Mouse (Mus musculus) forebrain, embryonic 16.5 days (tissue): ENCODE results near the gene Nup214. TPM values are rescaled to one million over a fixed set of nuclear protein-coding genes. Genes with fewer than 3 reads are reported as not detected.
A peak's percentile ranks its signal among the peaks of the same experiment; 100 is the strongest.

Source experiments
- ATAC-seq: fragments of 200-750 bp; cut with Nextera tagmentation; 2 replicates; pipeline ENCODE4 v1.8.0; 2017; ENCODE audit warnings: mild to moderate bottlenecking, moderate library complexity
- H3K27ac ChIP-seq: fragments of 300-500 bp; sonication (generic); 2 replicates; pipeline ENCODE4 v1.5.1; 2014; ENCODE audit warnings: low read length, control low read depth
- H3K27me3 ChIP-seq: fragments of 300-500 bp; sonication (generic); replicated peaks from 2 replicates; pipeline ENCODE4 v1.6.1; 2014; ENCODE audit warnings: low read length; ENCODE audit not compliant: control insufficient read depth, insufficient read depth
- H3K36me3 ChIP-seq: fragments of 300-500 bp; sonication (generic); 2 replicates; pipeline ENCODE4 v1.6.1; 2014; ENCODE audit not compliant: control insufficient read depth, insufficient read depth
- H3K4me1 ChIP-seq: fragments of 300-500 bp; sonication (generic); replicated peaks from 2 replicates; pipeline ENCODE4 v1.6.1; 2014; ENCODE audit warnings: low read length; ENCODE audit not compliant: control insufficient read depth, insufficient read depth
- H3K4me2 ChIP-seq: fragments of 300-500 bp; sonication (generic); 2 replicates; pipeline ENCODE4 v1.6.1; 2014; ENCODE audit warnings: mild to moderate bottlenecking, low read length, control low read depth
- H3K4me3 ChIP-seq: fragments of 300-500 bp; sonication (generic); replicated peaks from 2 replicates; pipeline ENCODE4 v1.5.1; 2014; ENCODE audit warnings: mild to moderate bottlenecking, low read length, control low read depth
- H3K9ac ChIP-seq: fragments of 300-500 bp; sonication (generic); replicated peaks from 2 replicates; pipeline ENCODE4 v1.6.1; 2014; ENCODE audit warnings: low read depth, low read length, control low read depth
- H3K9me3 ChIP-seq: fragments of 300-500 bp; sonication (generic); 2 replicates; pipeline ENCODE4 v1.6.1; 2016; ENCODE audit warnings: low read length; ENCODE audit not compliant: control insufficient read depth
- WGBS: fragments of 180-500 bp; shearing (Covaris S2); extraction: QIAGEN DNeasy Blood & Tissue Kit; methylation state at CpG from one replicate; pipeline ENCODE4 v1.1.7; 2014; 5-methylcytosine and 5-hydroxymethylcytosine counted together
- polyA plus RNA-seq: library from polyadenylated mRNA; unstranded; fragments of >200 nt; fragmentation: Nextera tagmentation; extraction: Ambion mirVana; gene quantifications from 2 replicates; pipeline ENCODE4 v1.2.1, GENCODE M21; 2015

Gene Nup214
- 67.8 and 69.2 TPM in 2 replicates for polyA plus RNA-seq

DNA sequence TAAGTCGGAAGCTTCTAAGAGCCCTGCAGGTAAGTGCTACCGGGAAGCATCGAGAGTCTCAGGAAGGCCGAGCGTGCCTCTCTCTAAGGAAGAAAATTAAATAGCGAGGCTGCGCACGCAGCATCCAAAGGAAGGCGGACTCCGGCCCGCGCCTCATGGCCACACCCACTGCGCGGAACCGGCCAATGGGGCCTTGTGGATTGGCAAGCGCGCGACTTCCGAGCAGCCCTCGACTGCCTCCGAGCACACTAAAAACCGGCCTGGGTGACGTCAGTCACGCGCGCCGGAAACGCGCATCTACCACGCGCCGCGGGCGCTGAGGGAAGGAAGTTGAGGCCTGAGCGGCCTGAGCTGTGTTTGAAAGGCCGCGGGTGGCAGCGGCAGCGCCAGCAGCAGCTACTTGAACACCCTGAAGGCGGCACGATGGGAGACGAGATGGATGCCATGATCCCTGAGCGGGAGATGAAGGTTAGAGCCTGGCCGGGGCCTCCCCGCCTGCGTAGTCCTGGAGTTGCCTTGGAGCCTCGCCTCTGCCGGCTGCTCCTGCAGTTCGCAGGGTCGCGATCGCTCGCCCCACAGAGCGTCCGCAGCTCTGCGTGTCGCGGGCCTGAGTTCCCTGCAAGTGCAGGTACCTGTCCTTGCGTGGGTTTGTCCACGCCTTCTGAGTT, at the start of gene Nup214:
TSS of gene Nup214 (plus strand) at position 296 of the 668 bp plus-strand sequence.
- Histone ChIP-seq H3K36me3 (peaks cover 13% of the 10 kb centered on the region), H3K9me3 (no peaks in the 10 kb centered on the region), H3K27ac (peak within 1 kb of the TSS; percentile 81), H3K9ac (peak within 1 kb of the TSS; percentile 83), H3K4me3 (peak within 1 kb of the TSS; percentile 76), H3K4me2 (peak within 1 kb of the TSS; percentile 80), H3K4me1 (peaks cover 14% of the 10 kb centered on the region), H3K27me3 (no peaks in the 10 kb centered on the region)
- WGBS = under 1% methylated on average over 60 of the region's 60 CpGs
- ATAC-seq = peak; percentile 100

DNA sequence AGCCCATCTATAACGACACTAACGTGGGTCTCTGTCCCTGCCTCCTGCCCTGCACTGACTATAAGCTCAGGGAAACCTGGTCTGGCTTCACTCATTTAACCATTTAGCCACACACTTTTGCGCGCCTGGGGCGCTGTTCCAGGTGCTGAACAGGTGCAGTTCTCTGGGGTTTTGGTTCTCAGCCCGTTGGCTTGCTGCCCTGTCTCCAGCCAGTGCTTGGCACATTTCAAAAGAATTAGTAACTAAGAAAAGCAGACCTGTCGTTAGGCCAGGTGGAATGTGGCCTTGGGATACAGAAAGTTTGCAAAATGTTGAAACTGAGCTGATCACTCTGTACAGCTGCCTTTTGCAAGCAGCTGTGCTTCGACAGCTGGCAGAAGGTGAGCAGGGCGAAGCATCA, 49.4 kb upstream of the Nup214 start:
- Histone ChIP-seq H3K9ac (no peak overlapping the region), H3K4me2 (no peak overlapping the region), H3K27ac (no peak overlapping the region), H3K9me3 (no peaks in the 10 kb centered on the region), H3K4me1 (no peaks in the 10 kb centered on the region), H3K4me3 (no peak overlapping the region), H3K27me3 (no peaks in the 10 kb centered on the region), H3K36me3 (no peaks in the 10 kb centered on the region)
- 19% methylated on average over 9 of the region's 9 CpGs for WGBS
- ATAC-seq = no peak

DNA sequence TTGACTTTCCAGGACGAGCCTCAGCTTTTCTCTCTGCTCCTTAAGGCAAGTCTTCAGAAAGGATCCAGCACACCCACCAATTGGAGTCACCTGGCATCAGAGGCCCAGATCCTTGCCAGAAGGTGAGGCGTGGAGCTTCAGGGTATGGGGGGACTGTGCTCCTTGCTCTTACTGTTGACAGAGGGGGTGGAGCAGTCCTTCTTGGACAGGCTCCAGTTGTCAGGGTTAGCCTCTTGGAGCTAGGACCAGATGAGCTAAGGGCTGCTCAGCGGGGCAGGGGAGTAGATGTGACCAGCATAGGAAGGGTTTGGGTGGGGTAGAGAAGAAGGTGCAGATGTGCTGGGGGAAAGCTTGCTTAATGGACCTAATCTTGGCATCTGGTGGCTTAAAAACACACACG, 48.3 kb upstream of the Nup214 start:
- 59% methylated on average over 4 of the region's 4 CpGs for WGBS
- H3K27me3 ChIP-seq = no peaks in the 10 kb centered on the region
- H3K4me2 ChIP-seq = no peak overlapping the region
- no peak overlapping the region for H3K4me3 ChIP-seq
- no peak for ATAC-seq
- H3K27ac ChIP-seq = no peak overlapping the region
- H3K9ac ChIP-seq = no peak overlapping the region
- H3K4me1 ChIP-seq = no peaks in the 10 kb centered on the region
- no peaks in the 10 kb centered on the region for H3K9me3 ChIP-seq
- H3K36me3 ChIP-seq = no peaks in the 10 kb centered on the region

DNA sequence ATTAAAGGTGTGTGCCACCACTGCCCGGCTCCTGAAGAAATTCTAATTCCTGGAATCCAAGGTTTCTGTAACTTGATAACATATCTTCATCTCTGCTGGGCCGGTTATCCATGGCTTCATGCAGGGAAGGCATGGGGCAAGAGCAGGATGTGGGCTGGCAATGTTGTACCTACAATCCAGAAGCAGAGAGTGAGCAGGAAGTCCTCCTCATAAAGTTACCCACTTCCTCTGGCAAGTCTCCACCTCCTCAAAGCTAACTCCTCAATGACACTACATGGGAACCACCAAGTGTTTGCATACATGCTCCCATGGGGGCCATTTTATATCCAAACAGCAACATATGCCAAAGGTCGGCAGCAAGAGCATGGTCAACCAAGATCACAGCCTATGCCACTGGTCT, 44.6 kb upstream of the Nup214 start:
- no peak overlapping the region for H3K27ac ChIP-seq

GRCm38 (mm10) chr2:31934551-31934950, 39.7 kb upstream of the Nup214 start:
- no peak for ATAC-seq
- Histone ChIP-seq H3K4me3 (no peak overlapping the region), H3K36me3 (no peaks in the 10 kb centered on the region), H3K4me2 (no peak overlapping the region), H3K9ac (no peak overlapping the region), H3K4me1 (no peaks in the 10 kb centered on the region), H3K27ac (no peak overlapping the region), H3K27me3 (no peaks in the 10 kb centered on the region), H3K9me3 (no peaks in the 10 kb centered on the region)
- WGBS = 17% methylated on average over 4 of the region's 4 CpGs

More for the DNA sequence above, 44.6 kb upstream of the Nup214 start:
- Histone ChIP-seq H3K4me3 (no peak overlapping the region), H3K4me2 (no peak overlapping the region), H3K27me3 (no peaks in the 10 kb centered on the region), H3K9ac (no peak overlapping the region), H3K4me1 (no peaks in the 10 kb centered on the region), H3K36me3 (no peaks in the 10 kb centered on the region), H3K9me3 (no peaks in the 10 kb centered on the region)
- WGBS = 84% methylated on average over 3 of the region's 3 CpGs
- no peak for ATAC-seq

DNA sequence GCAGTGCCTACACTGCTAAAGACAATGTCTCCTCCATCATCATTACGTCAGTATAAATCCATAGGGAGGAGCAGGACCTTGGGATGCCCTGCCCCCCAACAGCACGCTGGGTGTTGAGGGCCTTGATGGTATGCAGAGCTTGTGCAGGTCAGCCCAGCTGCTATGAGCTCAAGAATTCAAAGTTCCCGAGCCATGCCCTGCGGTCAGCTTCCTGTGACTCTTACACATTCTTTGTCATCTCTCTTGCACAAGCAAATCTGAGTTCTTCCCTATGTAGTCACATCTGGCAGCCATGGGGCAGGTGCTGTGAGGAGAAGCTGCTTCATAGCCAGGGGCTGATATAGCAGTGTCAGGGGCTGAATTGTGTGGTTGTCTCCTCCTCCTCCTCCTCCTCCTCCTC, 39.2 kb upstream of the Nup214 start:
- no peaks in the 10 kb centered on the region for H3K4me1 ChIP-seq
- no peak overlapping the region for H3K27ac ChIP-seq
- H3K9ac ChIP-seq = no peak overlapping the region
- 42% methylated on average over 4 of the region's 4 CpGs for WGBS
- H3K36me3 ChIP-seq = no peaks in the 10 kb centered on the region
- no peaks in the 10 kb centered on the region for H3K9me3 ChIP-seq
- no peak overlapping the region for H3K4me3 ChIP-seq
- ATAC-seq = no peak
- H3K4me2 ChIP-seq = no peak overlapping the region
- H3K27me3 ChIP-seq = no peaks in the 10 kb centered on the region

GRCm38 (mm10) chr2:31938298-31938697, 35.9 kb upstream of the Nup214 start:
- Histone ChIP-seq H3K4me1 (no peaks in the 10 kb centered on the region), H3K36me3 (no peaks in the 10 kb centered on the region), H3K27ac (no peak overlapping the region), H3K4me3 (no peak overlapping the region), H3K9ac (no peak overlapping the region), H3K9me3 (no peaks in the 10 kb centered on the region), H3K27me3 (no peaks in the 10 kb centered on the region), H3K4me2 (no peak overlapping the region)
- WGBS = 92% methylated on average over 1 of the region's 1 CpGs
- ATAC-seq = no peak

GRCm38 (mm10) chr2:31943011-31943410, 31.2 kb upstream of the Nup214 start:
- H3K4me1 ChIP-seq = no peaks in the 10 kb centered on the region
- H3K4me3 ChIP-seq = no peak overlapping the region
- H3K4me2 ChIP-seq = no peak overlapping the region
- H3K36me3 ChIP-seq = no peaks in the 10 kb centered on the region
- no peak overlapping the region for H3K9ac ChIP-seq
- no peaks in the 10 kb centered on the region for H3K27me3 ChIP-seq
- 86% methylated on average over 4 of the region's 4 CpGs for WGBS
- ATAC-seq = no peak
- no peak overlapping the region for H3K27ac ChIP-seq
- H3K9me3 ChIP-seq = no peaks in the 10 kb centered on the region

- Histone ChIP-seq H3K9me3 (no peaks in the 10 kb centered on the region), H3K36me3 (no peaks in the 10 kb centered on the region), H3K4me3 (no peak overlapping the region), H3K27me3 (no peaks in the 10 kb centered on the region), H3K27ac (no peak overlapping the region), H3K9ac (no peak overlapping the region), H3K4me1 (peaks cover 8% of the 10 kb centered on the region), H3K4me2 (no peak overlapping the region)
- ATAC-seq = no peak
- WGBS = 77% methylated on average over 2 of the region's 2 CpGs
Observed at GRCm38 (mm10) chr2:31945580-31945979, 28.7 kb upstream of the Nup214 start.

GRCm38 (mm10) chr2:31948392-31948791, 25.8 kb upstream of the Nup214 start:
- ATAC-seq = no peak
- no peak overlapping the region for H3K4me2 ChIP-seq
- H3K4me3 ChIP-seq = no peak overlapping the region
- H3K4me1 ChIP-seq = peaks cover 29% of the 10 kb centered on the region
- no peak overlapping the region for H3K9ac ChIP-seq
- no peak overlapping the region for H3K27ac ChIP-seq
- no peaks in the 10 kb centered on the region for H3K27me3 ChIP-seq
- H3K9me3 ChIP-seq = no peaks in the 10 kb centered on the region
- H3K36me3 ChIP-seq = no peaks in the 10 kb centered on the region
- WGBS = 81% methylated on average over 6 of the region's 6 CpGs
